Mouse (Mus musculus): Measurements from ENCODE around the gene Radil.

Gene Radil

GRCm38 (mm10) chr5:142550706-142551652 lies at the start of gene Radil:
Gene Radil (minus strand): TSS chr5:142551098.
- DNase-seq = peak; percentile 38 to 40

GRCm38 (mm10) chr5:142597648-142598390 lies 46.9 kb upstream of the Radil start:
- no peak for DNase-seq

- no peak for DNase-seq
These were observed 45.8 kb upstream of the Radil start for GRCm38 (mm10) chr5:142596723-142597122.

- DNase-seq = no peak
These were observed 44.8 kb upstream of the Radil start for GRCm38 (mm10) chr5:142595698-142596097.

GRCm38 (mm10) chr5:142590953-142591616 lies 40.2 kb upstream of the Radil start:
- no peak for DNase-seq

GRCm38 (mm10) chr5:142583616-142584126 lies 32.8 kb upstream of the Radil start:
- DNase-seq = no peak

- no peak for DNase-seq
These were observed 30.6 kb upstream of the Radil start for GRCm38 (mm10) chr5:142581517-142581916.

- no peak for DNase-seq
These were observed 27.3 kb upstream of the Radil start for GRCm38 (mm10) chr5:142578192-142578591.

- no peak for DNase-seq
These were observed 25.9 kb upstream of the Radil start for GRCm38 (mm10) chr5:142576832-142577231.

GRCm38 (mm10) chr5:142574323-142575057 lies 23.6 kb upstream of the Radil start:
- no peak for DNase-seq

- no peak for DNase-seq
These were observed 13.7 kb upstream of the Radil start for GRCm38 (mm10) chr5:142564606-142565005.

GRCm38 (mm10) chr5:142560261-142560660 lies 9.4 kb upstream of the Radil start:
- no peak for DNase-seq

GRCm38 (mm10) chr5:142557397-142558067 lies 6.6 kb upstream of the Radil start:
- DNase-seq = peak; percentile 13 to 21

GRCm38 (mm10) chr5:142556721-142557120 lies 5.8 kb upstream of the Radil start:
- DNase-seq = no peak

GRCm38 (mm10) chr5:142555866-142556265 lies 5.0 kb upstream of the Radil start:
- no peak for DNase-seq

- peak in 1 of 2 experiments; percentile 3 for DNase-seq
These were observed 765 bp downstream of the Radil start for GRCm38 (mm10) chr5:142549961-142550705.

- no peak for DNase-seq
These were observed 1.5 kb downstream of the Radil start for GRCm38 (mm10) chr5:142549441-142549840.

- DNase-seq = no peak
These were observed 3.8 kb downstream of the Radil start for GRCm38 (mm10) chr5:142547066-142547465.

GRCm38 (mm10) chr5:142546344-142546743 lies 4.6 kb downstream of the Radil start:
- DNase-seq = no peak

GRCm38 (mm10) chr5:142545014-142545795 lies 5.7 kb downstream of the Radil start:
- no peak for DNase-seq
